Mouse (Mus musculus) layer of hippocampus, postnatal 14 days (tissue): ENCODE data around the gene Plcb3. TPM values are rescaled to one million over a fixed set of nuclear protein-coding genes. Genes with fewer than 3 reads are reported as not detected.

Source experiments
- DNase-seq, 2 experiments: peaks; one replicate each; pipeline ENCODE4 v3.0.0; 2021 to 2022; ENCODE audit warnings: low spot score in 2 of 2, mixed read lengths in 1 of 2
- long read RNA-seq, 2 experiments: library from polyadenylated mRNA; stranded (forward); transcript quantifications; one replicate each; pipeline ENCODE4 v2.0.0; 2021
- total RNA-seq, 2 experiments: library from RNA; stranded (reverse); gene quantifications; 2 replicates each; pipeline ENCODE4 v1.2.3; 2021

The Plcb3 gene
- 10 to 100 TPM; 14.7 to 15.9 TPM for total RNA-seq
- long read RNA-seq, experiment 1, full-length matches to known transcripts: 17 of 26 reads
- long read RNA-seq, experiment 1, partial matches to known transcripts: 6 of 26 reads
- long read RNA-seq, experiment 1, other reads (novel, unspliced or antisense): 3 of 26 reads
- long read RNA-seq, experiment 2, full-length matches to known transcripts: 25 of 30 reads
- long read RNA-seq, experiment 2, partial matches to known transcripts: 1 of 30 reads
- long read RNA-seq, experiment 2, other reads (novel, unspliced or antisense): 4 of 30 reads

DNA sequence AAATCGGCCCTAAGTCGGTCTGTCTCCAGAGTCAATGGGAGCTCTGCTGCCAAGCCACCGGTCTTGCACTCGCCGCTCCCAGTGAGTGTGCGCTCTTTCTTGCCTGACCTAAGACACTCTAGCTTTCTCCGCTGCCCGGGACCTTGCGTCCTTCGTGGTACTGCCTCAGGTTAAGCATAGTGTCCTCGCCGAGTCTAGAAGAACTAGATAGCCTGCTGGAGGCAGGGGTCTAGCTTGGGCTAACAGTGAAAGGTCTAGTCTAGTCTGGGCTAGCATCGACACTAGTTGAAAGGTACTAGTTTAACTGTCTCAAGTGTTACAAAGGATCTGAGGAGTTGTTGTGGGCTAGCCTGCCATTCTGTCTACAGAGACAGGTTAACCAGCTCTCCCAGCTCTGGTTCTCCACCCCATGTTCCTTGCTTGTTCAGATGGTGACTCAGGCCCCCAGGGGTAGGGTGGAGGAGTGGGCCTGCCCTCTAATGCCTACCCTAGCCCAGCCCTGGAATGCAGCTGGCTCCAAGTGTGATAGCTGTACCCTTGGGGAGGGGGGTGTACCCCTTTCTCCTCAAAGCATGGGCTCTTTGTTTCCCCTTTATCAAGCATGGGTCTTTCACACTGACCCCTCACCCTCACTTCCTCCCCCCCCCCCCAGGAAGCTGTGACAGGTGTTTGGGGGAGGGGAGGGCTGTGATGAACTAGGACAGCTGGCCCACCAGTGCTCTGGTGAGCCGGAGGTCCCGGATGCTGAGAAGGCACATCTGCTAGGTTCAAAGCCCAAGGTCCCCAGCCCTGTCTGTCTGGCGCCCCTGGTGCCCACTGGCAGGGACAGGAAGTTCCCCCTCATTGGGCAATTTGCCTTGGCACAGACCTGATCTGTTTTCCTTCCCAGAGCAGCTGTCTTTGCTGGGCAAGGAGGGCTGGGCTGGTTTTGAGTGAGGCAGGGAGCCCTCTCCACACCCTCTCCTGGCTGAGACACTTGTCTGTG, at the start of gene Plcb3:
TSS of gene Plcb3 (minus strand) at position 934 of the 985 bp plus-strand sequence.
- peak; percentile 80 to 87 for DNase-seq

DNA sequence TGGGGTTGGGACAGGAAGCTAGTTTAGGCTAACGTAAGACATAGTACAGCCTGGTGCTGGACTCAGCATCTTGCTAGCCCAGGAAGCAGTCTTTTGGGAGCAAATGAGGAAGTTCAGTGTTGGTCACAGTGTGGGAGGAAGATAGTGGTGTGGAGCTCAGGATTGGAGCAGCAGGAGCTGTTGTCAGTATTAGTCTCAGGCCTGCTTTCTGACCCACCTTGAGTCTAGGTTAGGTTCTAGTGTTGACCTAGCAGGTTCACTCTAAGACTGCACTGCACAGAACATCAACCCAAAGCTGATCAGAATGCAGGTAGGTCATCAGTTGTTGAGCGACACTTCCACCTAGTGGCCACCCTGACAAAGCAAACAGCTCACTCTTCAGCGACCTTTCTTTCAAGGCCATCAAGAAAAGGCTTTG, 44.0 kb upstream of the Plcb3 start:
- DNase-seq: no peak

DNA sequence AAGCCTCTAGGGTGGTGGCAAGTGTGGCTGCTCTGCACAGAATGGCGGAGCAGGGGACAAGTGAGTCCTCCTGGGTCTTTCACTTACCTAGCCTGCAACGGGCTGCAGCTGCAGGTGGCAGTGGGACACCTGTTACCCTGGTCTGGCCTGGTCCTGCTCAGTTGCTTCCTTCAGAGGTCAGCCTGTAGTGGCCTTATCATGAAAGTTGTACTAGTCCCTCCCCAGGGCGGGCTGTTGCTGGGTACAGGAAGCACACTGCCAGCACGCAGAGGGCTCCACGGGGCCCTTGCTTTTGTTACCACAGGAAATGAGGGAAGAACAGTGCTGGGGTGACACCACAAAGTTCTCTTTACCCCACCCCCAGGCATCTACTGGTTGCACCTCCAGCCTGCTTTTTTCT, 42.9 kb upstream of the Plcb3 start, which contains the start of gene Fermt3:
TSS of gene Fermt3 (minus strand) at position 279 of the 400 bp plus-strand sequence.
- DNase-seq: peak in 1 of 2 experiments; percentile 37

DNA sequence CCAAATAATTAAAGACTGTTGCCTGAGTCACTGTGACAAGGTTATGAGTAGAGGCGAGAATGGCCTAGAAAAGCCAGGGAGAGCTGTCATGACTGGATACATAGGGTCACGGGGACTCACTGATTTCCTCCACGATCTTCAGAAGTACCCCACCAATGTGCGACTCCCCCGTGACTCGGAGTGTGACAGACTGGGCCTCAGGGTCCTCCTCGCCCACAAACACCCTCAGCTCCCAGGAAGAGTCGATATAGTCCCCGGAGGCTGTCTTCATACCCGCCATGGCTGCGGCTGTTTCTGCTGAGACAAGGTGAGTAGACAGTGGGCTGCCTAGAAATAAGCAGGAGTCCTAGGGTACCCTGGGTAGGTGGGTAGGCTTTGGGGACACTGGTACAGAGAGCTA, 42.3 kb upstream of the Plcb3 start:
- no peak for DNase-seq

DNA sequence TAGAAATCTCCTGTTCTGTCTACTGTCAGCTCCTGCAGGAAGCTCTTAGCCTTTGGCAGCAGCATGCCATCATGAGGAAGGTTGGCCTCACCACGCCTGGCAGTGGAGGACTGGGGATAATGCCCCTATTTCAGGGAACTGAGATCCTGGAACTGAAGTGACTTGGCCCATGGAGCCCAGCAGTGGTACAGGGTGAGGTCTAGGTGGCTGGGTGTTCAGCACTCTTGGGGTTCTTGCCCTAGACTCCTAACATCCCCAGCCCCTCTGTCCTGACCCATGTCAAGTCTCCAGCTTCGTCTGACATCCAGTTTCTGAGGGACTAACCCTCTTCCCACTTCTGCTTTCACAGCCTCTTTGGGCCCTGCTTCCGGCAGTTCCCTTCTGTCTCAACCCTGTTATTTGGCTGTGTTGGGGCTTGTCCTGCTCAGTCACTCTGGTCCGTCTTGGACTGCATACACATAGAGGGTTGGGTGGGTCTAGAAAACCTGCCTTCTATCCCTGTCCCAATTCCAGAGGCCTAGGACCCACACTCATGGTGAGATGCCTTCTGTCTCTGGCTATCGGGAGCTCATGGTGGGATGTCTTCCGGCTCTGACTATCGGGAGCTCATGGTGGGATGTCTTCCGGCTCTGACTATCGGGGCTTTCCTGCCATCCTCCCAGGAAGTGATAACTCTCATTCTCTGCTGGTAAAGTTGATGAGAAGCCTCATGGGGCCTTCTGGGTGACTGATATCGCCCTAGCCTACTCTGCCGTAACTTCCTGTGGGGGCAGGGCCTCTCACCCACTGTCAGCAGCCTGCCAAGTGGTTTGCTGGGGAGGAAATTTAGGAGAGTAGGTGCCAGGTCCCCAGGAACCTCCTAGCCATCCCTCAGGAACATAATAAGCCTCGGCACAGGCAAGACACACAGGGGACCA, 41.5 kb upstream of the Plcb3 start:
- no peak for DNase-seq

DNA sequence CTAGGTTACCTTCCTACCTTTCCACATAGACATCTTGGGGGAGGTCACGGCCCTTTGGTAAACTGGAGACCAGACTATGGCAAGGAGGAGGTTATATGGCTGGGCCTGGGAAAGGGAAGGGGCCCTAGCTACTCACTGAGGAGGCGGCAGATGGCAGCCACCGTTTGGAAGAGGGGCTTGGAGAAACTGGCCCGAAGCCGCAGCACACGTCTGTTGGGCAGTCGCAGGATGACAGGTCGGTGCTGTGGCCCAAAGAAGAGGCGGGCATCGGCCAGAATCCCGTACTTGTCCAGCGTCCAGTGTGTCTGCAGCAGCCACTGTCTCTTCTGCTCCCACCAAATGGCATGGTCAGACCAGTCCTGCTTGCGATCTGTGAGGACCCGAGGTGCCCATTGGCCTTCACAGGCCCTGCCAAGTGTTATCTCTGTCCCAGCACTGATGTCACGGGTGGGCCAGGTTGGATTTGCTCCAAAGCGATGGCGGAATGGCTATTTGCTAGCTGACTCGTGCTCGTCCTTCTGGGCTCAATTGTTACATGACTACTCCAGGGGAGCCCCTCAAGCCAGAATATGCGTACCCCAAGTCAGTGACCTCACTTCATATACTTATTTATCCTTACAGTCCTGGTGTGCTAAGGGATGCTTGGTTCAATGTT, 38.3 kb upstream of the Plcb3 start:
- DNase-seq: no peak

DNA sequence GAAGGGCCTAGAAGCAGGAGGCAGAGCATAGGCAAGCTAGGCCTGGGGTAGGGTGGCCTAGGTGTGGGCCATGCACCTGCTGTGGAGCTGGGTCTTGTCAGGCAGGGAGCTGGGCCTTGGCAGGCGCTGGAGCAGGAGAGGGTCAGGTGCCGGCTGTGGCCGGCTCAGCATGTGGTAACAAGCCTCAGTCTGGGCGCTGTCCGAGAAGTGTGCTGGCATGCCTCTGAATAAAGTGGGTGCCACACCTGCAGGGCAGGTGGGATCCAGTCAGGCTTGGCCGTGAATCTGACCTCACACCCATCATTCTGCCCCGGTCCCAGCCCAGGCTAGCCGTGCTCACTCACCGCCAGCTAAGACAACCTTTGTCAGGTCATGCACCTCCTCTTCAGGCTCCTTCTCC, 37.7 kb upstream of the Plcb3 start:
- no peak for DNase-seq

DNA sequence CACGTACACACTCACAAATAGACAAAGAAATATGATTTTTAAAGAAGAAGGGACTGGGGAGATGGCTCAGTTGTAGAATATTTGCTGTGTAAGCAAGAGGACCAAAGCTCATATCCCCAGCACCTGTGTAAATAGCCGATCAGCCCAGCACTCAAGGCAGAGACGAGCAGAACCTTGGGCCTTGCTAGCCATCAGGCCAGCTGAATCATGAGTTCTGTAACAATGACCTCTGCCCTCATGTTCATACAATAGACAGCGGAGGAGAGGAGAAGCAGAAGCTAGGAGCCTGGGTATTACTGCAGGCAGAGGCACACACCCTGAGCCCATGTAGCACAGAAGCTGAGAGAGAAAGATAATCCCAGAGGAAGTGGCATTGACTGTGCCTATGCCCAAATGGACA, 36.2 kb upstream of the Plcb3 start:
- no peak for DNase-seq

DNA sequence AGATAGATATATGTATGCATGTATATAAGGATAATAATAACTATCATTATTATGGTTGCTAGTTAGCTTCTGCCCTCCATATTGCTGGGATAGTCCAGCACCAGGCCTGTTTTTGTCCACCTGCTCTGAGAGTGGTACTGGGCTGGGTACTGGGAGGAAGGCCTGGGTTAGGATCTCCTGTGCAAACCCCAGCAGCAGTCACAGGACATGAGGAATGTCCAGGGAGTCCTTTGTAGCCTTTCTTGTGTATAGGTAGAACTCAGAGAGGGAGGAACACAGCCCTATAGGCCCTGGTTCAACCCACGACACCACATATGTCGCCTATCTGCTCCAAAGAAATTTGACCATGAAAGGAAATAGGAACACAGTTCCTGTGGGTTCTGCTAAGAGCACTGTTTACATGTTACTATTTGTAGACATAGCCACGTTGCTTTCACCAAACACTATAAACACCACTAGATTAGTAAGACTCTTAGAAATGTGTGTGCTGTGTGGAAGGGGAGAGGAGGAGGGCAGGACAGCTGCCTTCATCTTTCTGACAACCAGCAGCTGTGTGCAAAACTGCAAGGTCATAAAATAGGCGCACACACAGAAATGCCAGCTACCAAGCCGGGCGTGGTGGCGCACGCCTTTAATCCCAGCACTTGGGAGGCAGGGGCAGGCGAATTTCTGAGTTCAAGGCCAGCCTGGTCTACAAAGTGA, 30.8 kb upstream of the Plcb3 start:
- no peak for DNase-seq

DNA sequence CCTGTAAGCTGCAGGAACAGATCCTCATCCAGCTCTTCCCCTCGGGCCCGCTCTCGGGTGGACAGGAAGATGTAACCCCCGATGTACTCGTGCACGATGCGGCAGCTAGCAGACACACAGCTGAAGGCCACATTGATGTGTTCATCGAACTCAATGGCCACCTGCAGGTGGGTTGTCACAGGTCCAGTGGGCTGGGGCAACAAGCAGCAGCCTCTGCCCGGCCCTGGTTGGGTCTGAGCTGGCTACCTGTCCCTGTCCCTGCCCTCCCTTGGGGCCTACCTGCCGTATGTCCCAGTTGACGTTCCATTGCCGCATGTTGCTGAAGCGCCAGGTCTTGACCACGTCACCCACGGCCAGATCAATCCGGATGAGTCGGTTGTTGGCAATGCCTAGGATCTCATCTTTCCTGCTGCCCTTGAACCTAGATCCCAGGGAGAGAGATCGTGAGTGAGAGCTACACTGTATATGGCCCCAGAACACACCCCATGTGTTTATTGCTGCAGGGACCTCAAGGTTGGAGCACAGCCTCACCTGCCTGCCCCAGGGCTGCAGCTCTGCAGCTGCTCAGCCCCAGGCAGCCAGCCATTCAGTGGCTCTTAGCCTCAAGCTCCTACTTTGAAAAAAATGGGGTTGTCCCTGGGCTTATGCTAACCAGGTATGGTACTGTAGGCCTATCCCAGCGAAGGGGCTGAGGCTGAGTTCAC, 23.2 kb upstream of the Plcb3 start:
- no peak for DNase-seq

DNA sequence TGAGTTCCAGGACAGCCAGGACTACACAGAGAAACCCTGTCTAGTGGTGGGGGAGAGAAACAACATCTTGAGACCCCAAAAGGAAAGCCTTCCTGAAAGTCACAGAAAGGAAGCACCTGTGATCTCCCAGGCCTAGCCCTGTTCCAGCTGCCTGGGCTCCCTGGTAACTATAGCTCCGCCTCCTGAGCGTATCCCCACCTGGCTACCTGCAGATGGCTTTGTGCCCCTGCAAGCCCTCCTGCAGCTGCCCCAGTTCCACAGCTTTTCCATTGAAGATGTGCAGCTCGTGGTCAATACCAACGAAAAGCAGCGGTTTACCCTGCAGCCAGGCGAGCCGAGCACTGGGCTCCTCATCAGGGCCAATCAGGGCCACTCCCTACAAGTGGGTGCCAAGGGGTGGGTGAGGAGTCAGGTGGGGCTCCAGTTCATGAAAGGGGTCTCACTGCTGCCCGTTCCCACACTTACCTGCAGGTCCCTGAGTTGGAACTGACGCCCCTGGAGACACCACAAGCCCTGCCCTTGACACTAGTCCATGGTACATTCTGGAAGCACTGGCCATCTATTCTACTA, 21.5 kb upstream of the Plcb3 start:
- no peak for DNase-seq

DNA sequence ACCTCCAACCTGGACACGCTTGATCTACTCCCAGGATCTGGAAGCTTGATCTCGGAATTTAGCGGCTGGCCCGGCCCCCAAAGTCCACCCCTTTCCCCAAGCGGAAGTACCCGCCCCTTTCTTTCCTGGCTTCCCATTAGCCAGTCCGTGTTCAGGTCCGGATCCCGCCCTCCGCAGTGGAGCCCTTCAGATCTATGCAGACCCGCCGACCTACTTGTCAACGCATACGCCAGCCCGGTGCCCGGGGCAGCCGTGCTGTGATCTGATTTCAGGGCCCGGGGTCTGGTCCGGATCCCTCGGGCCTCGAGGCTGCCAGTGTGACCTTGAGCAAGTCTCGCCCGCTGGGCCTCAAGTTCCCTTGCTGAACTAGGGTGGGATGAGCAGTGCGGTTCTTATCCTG, 19.7 kb upstream of the Plcb3 start, which contains the start of the genes Nudt22 and Trpt1:
TSS of gene Nudt22 (minus strand) at position 112 of the 400 bp plus-strand sequence.
TSS of gene Trpt1 (plus strand) at position 126 of the 400 bp plus-strand sequence.
- peak; percentile 73 to 85 for DNase-seq

DNA sequence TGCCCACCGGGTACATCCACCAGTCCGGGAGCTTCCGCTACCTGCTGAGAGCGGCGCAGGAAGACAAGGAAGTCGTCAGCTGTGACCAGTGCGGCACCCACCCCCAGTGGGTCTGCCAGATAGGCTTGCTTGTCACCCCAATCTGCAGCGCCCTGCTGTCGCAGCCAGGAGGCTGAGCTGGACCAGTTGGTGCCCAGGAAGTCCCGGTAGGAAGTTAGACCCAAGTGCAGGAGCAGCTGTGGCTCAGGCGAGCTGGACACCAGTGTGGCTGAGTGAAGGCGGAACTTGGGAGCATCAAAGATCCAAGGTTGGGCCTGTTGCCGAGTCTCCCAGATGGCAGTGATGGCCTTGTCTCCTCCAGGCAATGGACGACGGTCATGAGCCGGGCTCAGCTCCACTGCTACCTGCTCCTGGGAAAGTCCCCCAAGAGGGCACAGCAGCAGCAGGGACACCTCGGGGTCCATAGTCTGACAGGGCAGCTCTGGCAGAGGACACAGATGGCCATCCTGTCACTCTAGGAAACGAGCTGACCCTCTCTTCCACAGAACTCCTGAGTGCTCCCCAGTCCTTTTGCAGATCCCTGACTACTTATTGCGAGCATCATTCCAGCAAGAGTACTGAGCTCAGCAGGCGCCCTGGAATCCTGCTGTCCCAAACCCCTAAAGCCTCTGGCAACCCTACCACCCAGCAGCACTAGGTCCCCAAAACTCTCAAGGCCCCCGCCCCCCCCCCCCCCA, 19.2 kb upstream of the Plcb3 start:
- DNase-seq: no peak

DNA sequence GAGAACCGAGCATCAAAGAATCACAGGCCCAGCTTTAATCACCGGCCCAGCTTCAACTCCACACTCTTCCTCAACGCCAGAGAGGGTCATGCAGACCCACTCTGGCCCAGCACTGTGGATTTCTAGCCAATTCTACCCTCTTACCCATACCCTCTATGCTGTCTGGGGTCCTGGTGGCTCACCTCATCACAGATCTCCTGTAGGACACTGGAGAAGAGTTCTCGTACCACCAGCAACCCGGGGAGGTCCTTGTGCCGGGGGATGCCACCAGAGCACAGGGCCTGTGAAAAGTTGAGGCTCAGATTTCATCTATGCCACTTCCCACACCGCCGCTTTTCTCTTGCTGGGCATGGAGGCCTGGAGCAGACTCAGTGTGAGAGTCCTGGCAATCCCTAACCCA, 18.2 kb upstream of the Plcb3 start:
- DNase-seq: no peak

DNA sequence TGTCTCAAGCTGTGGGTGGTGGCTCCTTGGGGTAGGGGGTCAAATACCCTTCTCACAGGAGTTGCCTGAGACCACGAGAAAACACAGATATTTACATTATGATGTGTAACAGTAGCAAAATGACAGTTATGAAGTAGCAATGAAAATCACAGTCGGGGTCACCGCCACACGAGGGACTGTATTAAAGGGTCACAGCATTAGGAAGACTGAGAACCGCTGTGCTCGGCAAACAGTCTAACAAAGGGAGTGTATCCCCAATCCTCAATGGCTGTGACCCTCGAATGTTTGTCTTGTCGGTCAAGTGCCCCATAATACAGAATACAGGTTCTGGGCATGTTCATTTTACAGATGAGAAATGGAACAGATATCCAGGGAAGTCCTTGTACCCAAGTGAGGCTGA, 17.7 kb upstream of the Plcb3 start:
- no peak for DNase-seq

DNA sequence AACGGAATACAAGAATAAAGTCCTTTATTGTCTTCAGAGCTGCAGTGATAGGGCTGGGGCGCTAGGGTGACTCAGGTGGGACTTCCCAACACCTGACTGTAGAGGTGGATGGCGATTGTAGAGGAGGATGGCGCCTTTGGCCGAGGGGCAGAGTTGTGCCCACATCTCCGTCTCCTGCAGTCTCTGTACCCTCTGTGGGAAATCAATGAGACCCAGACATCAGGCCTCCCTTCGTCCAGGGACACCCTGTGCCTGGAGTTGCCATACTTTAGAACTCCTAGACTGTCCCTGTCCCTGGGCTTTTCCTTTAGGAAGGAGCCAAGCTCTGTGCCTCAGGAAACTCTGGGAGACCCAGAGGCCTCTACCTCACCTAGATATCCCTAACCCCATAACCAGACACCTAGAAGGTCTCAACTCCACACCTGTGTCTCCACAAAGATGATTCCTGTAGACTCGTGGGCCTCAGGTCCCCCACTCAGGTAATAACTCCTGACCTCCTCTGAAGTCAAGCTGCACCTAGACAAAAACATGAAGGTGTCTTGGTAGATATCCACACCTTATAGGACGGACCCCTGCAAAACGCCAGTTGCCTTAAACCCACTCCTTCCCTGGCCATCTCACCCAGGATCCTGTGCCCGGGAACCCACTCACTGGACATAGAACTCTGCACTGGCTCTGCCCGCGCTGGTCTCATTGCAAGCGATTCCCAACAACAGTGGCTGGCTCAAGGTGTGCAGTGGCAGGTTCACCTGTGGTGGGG, 16.9 kb upstream of the Plcb3 start:
- DNase-seq: no peak
